Mouse (Mus musculus) ES-Bruce4 (cell line): ENCODE measurements at regions not wholly inside any gene's neighbourhood (a gene's known extent, or its start where the extent isn't known, plus 50 kb on each side); places are given as distances from the start of the nearest gene placed in this dataset.
A peak's percentile ranks its signal among the peaks of the same experiment; 100 is the strongest.

Source experiments
- CTCF ChIP-seq: IDR thresholded peaks from one replicate; pipeline ENCODE4 v1.8.1; 2011; ENCODE audit warnings: low read depth, low read length
- EP300 ChIP-seq: IDR thresholded peaks from 2 replicates; pipeline ENCODE4 v1.6.1; 2011; ENCODE audit warnings: low read depth, low read length; ENCODE audit not compliant: insufficient read depth
- POLR2A ChIP-seq: IDR thresholded peaks from one replicate; pipeline ENCODE4 v1.8.1; 2011; ENCODE audit warnings: low read length; ENCODE audit not compliant: insufficient read depth

DNA sequence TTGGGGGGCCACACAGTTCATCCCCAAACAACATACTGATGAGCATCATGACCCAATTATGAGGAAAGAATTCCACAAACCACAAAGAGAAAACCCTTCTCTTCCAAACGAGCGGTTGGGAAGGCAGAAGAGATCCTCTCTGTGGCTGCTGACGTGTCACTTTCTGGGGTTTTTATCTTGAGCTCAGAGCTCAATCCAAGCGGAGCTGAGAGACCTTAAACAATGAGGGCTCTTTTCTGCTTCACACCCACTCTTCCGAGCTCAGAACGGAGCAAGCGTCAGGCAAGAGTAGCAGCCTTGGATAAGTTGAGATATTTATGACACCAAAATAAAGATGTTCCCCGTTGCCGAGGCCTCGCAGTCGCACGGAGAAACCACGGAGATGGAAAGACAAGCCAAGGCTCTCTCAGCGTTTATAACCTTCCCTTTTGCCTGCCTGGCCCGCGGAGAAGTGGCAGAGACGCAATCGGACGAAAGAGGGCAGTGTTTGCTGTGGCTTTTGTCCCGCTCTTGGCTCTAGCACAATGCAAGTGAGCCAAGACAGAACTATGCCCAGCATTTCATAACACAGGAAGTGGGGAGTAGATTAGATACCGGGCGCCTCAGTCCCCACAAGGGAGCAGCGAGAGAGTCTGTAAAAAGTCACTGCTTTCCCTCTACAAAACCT, 100.7 kb downstream of the Chic2 start:
- TF ChIP-seq POLR2A (no peak), EP300 (no peak), CTCF (peak; percentile 81)
